Mouse (Mus musculus) liver, postnatal 0 days (tissue): ENCODE data around the gene Agap1.

Experiments
- CTCF ChIP-seq: sonication (generic); IDR thresholded peaks from 2 replicates; pipeline ENCODE4 v1.5.1; 2016; ENCODE audit warnings: antibody characterized with exemption, low read depth
- EP300 ChIP-seq: IDR thresholded peaks from 2 replicates; pipeline ENCODE4 v1.6.1; 2016; ENCODE audit warnings: antibody characterized with exemption, low read depth, mild to moderate bottlenecking

- TF ChIP-seq CTCF (no peak), EP300 (no peak)
These were observed 280.5 kb downstream of the Agap1 start for GRCm38 (mm10) chr1:89735146-89735545.
